Mouse (Mus musculus): ENCODE data around the gene Xpo6.

DNA sequence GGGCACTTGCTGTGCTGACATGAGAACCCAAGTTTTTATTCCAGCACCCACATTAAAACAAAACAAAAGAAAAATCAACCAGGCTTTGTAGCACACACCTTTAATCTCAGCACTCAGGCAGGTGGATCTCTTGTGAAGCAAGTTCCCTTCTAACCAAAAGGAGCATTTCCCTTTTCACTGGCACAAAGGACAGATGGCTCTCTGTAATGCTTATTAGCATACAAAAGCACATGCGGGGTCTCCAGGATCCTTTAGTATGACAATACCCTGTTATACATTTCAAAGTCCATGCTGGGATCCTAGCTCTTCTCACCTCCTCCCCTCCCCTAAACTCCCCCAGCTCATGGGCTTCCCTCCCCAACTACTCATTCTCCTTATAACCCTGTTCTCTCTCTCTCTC lies 20.3 kb upstream of the Xpo6 start:
- TF ChIP-seq CTCF (IDR thresholded peaks at IDR 0.05; ENCODE audit: extremely low read depth, insufficient read depth, insufficient read length, insufficient replicate concordance): no peak
- no peak for TF ChIP-seq POLR2A (IDR thresholded peaks at IDR 0.05; ENCODE audit: low read depth, low read length)

All from spleen, adult 2 months (tissue).